Mouse (Mus musculus) spleen, adult 2 months (tissue): ENCODE data around the gene Sh3bp1.

Experiments
- CTCF ChIP-seq: fragments of 200-500 bp; IDR thresholded peaks from 2 replicates; pipeline ENCODE4 v1.5.1; 2011; ENCODE audit warnings: mild to moderate bottlenecking, inconsistent platforms; ENCODE audit not compliant: insufficient read depth, insufficient read length, insufficient replicate concordance; ENCODE audit errors: extremely low read depth
- POLR2A ChIP-seq: fragments of 200-500 bp; IDR thresholded peaks from 2 replicates; pipeline ENCODE4 v1.6.1; 2011; ENCODE audit warnings: low read depth, low read length, inconsistent platforms

DNA sequence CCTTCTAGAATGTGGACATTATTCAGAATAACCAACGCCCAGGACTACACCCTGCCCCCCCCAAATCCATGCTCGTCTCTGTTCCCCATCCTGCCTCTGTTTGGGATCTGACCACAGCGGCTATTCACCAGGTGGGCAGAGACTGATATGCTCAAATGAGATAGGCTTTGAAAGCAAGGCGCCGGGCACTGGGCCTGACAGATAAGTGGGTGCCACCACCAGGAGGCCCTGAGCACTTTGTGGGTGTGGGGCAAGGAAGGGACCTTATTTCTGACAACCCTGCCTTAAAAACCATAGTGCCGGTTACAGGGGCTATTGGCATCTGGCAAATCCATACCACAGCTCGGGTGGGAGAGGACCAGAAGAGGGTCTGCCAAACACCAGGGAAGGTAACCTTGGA, 23.1 kb downstream of the Sh3bp1 start:
- TF ChIP-seq CTCF, result no peak
- TF ChIP-seq POLR2A, result no peak
